Mouse (Mus musculus) midbrain, embryonic 14.5 days (tissue): ENCODE data around the gene Itsn2. TPM values are rescaled to one million over a fixed set of nuclear protein-coding genes. Genes with fewer than 3 reads are reported as not detected.
A peak's percentile ranks its signal among the peaks of the same experiment; 100 is the strongest.

Source experiments
- ATAC-seq: fragments of 200-750 bp; cut with Nextera tagmentation; 2 replicates; pipeline ENCODE4 v1.8.0; 2017; ENCODE audit warnings: moderate number of reproducible peaks, moderate library complexity; ENCODE audit not compliant: low FRiP score, low TSS enrichment
- DNase-seq: peaks from one replicate; pipeline ENCODE4 v3.0.0-alpha.2; 2015
- H3K27ac ChIP-seq: fragments of 300-500 bp; sonication (generic); replicated peaks from 2 replicates; pipeline ENCODE4 v1.5.1; 2014; ENCODE audit warnings: mild to moderate bottlenecking, low read depth, low read length, moderate library complexity
- H3K27me3 ChIP-seq: fragments of 300-500 bp; sonication (generic); 2 replicates; pipeline ENCODE4 v1.6.1; 2014; ENCODE audit warnings: low read length, control low read depth, mixed read lengths; ENCODE audit not compliant: control insufficient read depth, insufficient read depth
- H3K36me3 ChIP-seq: fragments of 300-500 bp; sonication (generic); 2 replicates; pipeline ENCODE4 v1.6.1; 2014; ENCODE audit warnings: low read length, control low read depth; ENCODE audit not compliant: control insufficient read depth, insufficient read depth
- H3K4me1 ChIP-seq: fragments of 300-500 bp; sonication (generic); 2 replicates; pipeline ENCODE4 v1.6.1; 2014; ENCODE audit warnings: mild to moderate bottlenecking, antibody characterized with exemption, low read length, control low read depth; ENCODE audit not compliant: control insufficient read depth, insufficient read depth
- H3K4me2 ChIP-seq: fragments of 300-500 bp; sonication (generic); 2 replicates; pipeline ENCODE4 v1.6.1; 2014; ENCODE audit warnings: mild to moderate bottlenecking, low read length, moderate library complexity
- H3K4me3 ChIP-seq: fragments of 300-500 bp; sonication (generic); replicated peaks from 2 replicates; pipeline ENCODE4 v1.5.1; 2014; ENCODE audit warnings: low read depth, low read length
- H3K9ac ChIP-seq: fragments of 300-500 bp; sonication (generic); replicated peaks from 2 replicates; pipeline ENCODE4 v1.6.1; 2014; ENCODE audit warnings: mild to moderate bottlenecking, low read length, moderate library complexity
- H3K9me3 ChIP-seq: fragments of 300-500 bp; sonication (generic); 2 replicates; pipeline ENCODE4 v1.6.1; 2016; ENCODE audit warnings: low read length, control low read depth, mixed read lengths; ENCODE audit not compliant: control insufficient read depth
- WGBS: fragments of 180-500 bp; shearing (Covaris S2); extraction: QIAGEN DNeasy Blood & Tissue Kit; methylation state at CpG from one replicate; pipeline ENCODE4 v1.1.7; 2014; 5-methylcytosine and 5-hydroxymethylcytosine counted together
- polyA plus RNA-seq: library from polyadenylated mRNA; unstranded; fragments of >200 nt; fragmentation: Nextera tagmentation; extraction: Ambion mirVana; gene quantifications from 2 replicates; pipeline ENCODE4 v1.2.1, GENCODE M21; 2014

Itsn2 gene
- polyA plus RNA-seq, 1 experiment from 2014 or later, result 21.2 TPM

- ATAC-seq (no peak), DNase-seq (no peak)
- 91% methylated on average over 4 of the region's 4 CpGs for WGBS
- Histone ChIP-seq H3K4me2 (no peak overlapping the region), H3K9me3 (no peaks in the 10 kb centered on the region), H3K4me1 (no peaks in the 10 kb centered on the region), H3K27ac (no peak overlapping the region), H3K27me3 (no peaks in the 10 kb centered on the region), H3K4me3 (no peak overlapping the region), H3K9ac (no peak overlapping the region), H3K36me3 (peaks cover 30% of the 10 kb centered on the region)
These were observed 115.9 kb downstream of the Itsn2 start for GRCm38 (mm10) chr12:4708296-4708695.

DNA sequence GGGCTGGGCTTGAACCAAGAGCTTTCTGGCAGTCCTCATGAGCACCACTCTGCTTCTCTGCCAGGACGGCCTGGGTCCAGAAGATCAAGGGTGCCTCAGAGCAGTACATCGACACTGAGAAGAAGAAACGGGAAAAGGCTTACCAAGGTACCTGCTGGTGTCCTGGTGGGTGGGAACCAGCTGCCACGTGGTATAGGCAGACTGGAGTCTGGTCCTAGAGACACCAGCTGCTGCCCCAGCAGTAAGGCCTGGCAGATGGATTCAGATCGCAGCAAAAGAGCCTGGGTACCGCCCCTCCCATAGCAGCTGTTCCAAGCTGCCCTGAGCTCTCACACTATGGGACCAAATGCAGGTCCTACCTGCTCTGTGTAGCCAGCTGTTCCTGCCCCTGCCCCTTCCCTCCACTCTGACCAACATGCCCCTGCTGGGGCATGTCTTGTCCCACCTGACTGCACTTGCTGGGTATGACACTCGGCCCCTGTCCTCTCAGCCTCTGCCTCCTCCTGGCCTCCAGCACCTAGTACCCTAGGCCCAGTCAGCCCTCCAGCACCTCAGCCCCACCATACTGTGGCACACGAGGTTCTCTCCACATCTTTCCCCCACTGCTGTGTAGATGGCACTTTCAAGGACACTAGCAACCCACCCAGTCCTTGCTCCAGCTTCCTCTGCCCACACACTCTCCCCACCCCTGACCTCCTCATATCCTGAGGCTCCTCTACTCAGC is 116.6 kb downstream of the Itsn2 start:
- H3K4me2 ChIP-seq, result no peak overlapping the region
- no peaks in the 10 kb centered on the region for H3K9me3 ChIP-seq
- ATAC-seq (peak; percentile 31; the same call in 1 of the 2 replicates), DNase-seq (no peak)
- WGBS, result 75% methylated on average over 8 of the region's 8 CpGs
- H3K27me3 ChIP-seq, result no peaks in the 10 kb centered on the region
- H3K27ac ChIP-seq, result no peak overlapping the region
- no peak overlapping the region for H3K4me3 ChIP-seq
- H3K9ac ChIP-seq, result no peak overlapping the region
- H3K4me1 ChIP-seq, result no peaks in the 10 kb centered on the region
- peaks cover 30% of the 10 kb centered on the region for H3K36me3 ChIP-seq

DNA sequence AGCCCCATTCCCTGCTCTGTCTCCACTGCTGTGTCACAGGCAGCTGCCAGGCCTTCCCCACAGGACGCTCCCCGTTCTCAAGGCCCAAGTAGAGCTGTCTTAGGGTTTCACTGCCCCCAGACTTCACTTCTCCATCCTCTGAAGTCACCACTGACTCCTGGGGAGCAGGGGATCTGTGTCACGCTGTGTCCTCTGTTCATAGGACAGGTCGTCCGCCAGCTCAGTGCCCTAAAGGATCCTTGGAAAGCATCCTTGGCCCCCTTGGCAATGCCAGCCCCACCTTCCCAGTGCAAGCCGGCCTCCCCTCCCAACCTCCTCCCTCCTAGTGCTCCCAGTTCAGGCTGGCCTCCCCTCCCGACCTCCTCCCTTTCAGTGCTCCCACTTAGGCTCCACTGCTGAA is 117.5 kb downstream of the Itsn2 start:
- no peak overlapping the region for H3K27ac ChIP-seq
- no peak for DNase-seq
- H3K9me3 ChIP-seq, result no peaks in the 10 kb centered on the region
- no peaks in the 10 kb centered on the region for H3K4me1 ChIP-seq
- no peak overlapping the region for H3K9ac ChIP-seq
- no peaks in the 10 kb centered on the region for H3K27me3 ChIP-seq
- 87% methylated on average over 7 of the region's 7 CpGs for WGBS
- H3K4me2 ChIP-seq, result no peak overlapping the region
- no peak overlapping the region for H3K4me3 ChIP-seq
- ATAC-seq, result no peak
- peaks cover 32% of the 10 kb centered on the region for H3K36me3 ChIP-seq

- 88% methylated on average over 4 of the region's 4 CpGs for WGBS
These were observed 120.9 kb downstream of the Itsn2 start for GRCm38 (mm10) chr12:4713361-4713760.

DNA sequence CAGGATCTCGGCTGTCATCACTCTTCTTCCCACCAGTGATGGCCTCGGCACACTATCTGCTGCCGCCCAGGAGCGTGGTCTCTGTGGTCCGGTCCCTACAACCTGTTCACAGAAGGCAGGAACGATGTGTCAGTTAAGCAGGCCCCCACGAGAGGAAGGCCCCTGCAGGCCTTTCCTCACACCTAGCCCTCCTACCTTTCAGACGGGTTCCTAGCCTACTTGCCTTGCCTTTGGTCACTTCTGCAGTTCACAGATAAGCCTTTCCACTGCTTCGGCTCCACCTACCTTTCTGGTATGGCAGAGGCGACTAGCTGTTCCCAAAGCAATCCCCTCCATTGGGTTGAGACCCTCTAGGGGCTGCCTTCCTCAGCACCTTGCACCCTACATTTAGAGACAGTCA is 123.2 kb downstream of the Itsn2 start:
- H3K4me1 ChIP-seq, result no peaks in the 10 kb centered on the region
- DNase-seq (no peak), ATAC-seq (no peak)
- no peak overlapping the region for H3K4me2 ChIP-seq
- WGBS, result 91% methylated on average over 10 of the region's 10 CpGs
- H3K9me3 ChIP-seq, result no peaks in the 10 kb centered on the region
- H3K4me3 ChIP-seq, result no peak overlapping the region
- H3K9ac ChIP-seq, result no peak overlapping the region
- no peak overlapping the region for H3K27ac ChIP-seq
- peaks cover 11% of the 10 kb centered on the region; the same call in 1 of the 2 replicates for H3K36me3 ChIP-seq
- H3K27me3 ChIP-seq, result no peaks in the 10 kb centered on the region

More at GRCm38 (mm10) chr12:4713361-4713760, 120.9 kb downstream of the Itsn2 start:
- no peaks in the 10 kb centered on the region for H3K9me3 ChIP-seq
- no peak for DNase-seq
- H3K4me1 ChIP-seq, result no peaks in the 10 kb centered on the region
- H3K27me3 ChIP-seq, result no peaks in the 10 kb centered on the region
- no peak overlapping the region for H3K27ac ChIP-seq
- peaks cover 18% of the 10 kb centered on the region for H3K36me3 ChIP-seq
- no peak for ATAC-seq
- no peak overlapping the region for H3K4me2 ChIP-seq
- no peak overlapping the region for H3K4me3 ChIP-seq
- no peak overlapping the region for H3K9ac ChIP-seq

DNA sequence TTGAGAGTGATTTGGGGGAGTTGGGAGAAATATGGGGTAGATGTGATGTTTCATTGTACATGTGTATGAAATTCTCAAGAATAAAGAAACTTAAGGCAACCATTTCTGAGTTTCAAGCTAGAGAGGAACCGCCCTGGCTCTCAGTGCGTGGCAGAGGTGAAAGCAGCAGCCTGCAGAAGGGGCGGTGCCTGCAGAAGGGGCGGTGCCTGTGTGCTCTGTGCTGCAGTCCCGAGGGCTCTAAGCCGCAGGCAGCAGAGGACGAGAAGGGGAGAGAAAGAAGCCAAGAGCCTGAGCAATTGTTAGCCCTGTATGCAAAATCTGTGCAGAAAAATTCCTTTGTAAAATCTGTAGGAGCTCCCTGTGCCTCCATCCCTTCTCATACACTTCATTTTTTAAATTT is 125.0 kb downstream of the Itsn2 start:
- Histone ChIP-seq H3K36me3 (peaks cover 8% of the 10 kb centered on the region; the same call in 1 of the 2 replicates), H3K27ac (no peak overlapping the region), H3K4me1 (no peaks in the 10 kb centered on the region), H3K9ac (no peak overlapping the region), H3K4me3 (no peak overlapping the region), H3K27me3 (no peaks in the 10 kb centered on the region), H3K9me3 (no peaks in the 10 kb centered on the region), H3K4me2 (no peak overlapping the region)
- ATAC-seq, result no peak
- WGBS, result 2% methylated on average over 7 of the region's 7 CpGs
- peak; percentile 38 for DNase-seq

DNA sequence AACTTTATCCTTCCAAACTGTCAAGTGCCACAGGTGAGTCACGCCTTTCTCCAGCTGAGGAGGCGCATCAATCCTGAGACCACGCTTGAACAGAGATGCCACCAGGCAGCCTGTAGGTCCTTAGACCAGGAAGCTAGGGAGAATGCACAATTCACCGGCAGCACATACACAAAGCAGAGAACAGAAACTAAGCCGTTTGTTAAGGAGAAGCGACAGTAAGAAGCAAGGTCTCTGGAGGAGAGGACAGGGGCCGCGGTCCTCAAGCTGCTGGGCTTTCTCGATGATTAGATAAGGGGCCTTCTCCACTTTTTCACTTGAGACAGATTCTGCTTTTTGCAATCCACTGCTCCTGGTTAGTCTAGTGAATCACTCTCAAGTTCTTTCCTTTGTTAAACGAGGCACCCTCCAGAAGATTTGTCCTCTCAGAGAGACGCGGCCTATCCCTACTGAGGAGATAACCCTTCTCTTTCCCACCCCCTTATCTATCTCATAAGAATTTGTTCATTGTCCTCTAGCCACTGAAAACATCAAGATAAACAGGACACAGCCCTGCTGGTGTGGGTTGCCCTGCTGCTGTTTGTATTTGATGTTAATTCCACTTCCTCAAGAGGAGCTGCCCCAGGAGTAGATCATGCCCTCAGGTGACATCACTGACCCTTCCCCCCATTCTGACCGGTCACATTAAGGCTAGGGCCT is 126.8 kb downstream of the Itsn2 start:
- H3K4me2 ChIP-seq, result no peak overlapping the region
- H3K4me3 ChIP-seq, result no peak overlapping the region
- H3K27me3 ChIP-seq, result no peaks in the 10 kb centered on the region
- DNase-seq (no peak), ATAC-seq (no peak)
- H3K9me3 ChIP-seq, result no peaks in the 10 kb centered on the region
- no peaks in the 10 kb centered on the region for H3K4me1 ChIP-seq
- no peak overlapping the region for H3K27ac ChIP-seq
- H3K9ac ChIP-seq, result no peak overlapping the region
- H3K36me3 ChIP-seq, result peaks cover 3% of the 10 kb centered on the region; the same call in 1 of the 2 replicates
- 87% methylated on average over 13 of the region's 13 CpGs for WGBS

DNA sequence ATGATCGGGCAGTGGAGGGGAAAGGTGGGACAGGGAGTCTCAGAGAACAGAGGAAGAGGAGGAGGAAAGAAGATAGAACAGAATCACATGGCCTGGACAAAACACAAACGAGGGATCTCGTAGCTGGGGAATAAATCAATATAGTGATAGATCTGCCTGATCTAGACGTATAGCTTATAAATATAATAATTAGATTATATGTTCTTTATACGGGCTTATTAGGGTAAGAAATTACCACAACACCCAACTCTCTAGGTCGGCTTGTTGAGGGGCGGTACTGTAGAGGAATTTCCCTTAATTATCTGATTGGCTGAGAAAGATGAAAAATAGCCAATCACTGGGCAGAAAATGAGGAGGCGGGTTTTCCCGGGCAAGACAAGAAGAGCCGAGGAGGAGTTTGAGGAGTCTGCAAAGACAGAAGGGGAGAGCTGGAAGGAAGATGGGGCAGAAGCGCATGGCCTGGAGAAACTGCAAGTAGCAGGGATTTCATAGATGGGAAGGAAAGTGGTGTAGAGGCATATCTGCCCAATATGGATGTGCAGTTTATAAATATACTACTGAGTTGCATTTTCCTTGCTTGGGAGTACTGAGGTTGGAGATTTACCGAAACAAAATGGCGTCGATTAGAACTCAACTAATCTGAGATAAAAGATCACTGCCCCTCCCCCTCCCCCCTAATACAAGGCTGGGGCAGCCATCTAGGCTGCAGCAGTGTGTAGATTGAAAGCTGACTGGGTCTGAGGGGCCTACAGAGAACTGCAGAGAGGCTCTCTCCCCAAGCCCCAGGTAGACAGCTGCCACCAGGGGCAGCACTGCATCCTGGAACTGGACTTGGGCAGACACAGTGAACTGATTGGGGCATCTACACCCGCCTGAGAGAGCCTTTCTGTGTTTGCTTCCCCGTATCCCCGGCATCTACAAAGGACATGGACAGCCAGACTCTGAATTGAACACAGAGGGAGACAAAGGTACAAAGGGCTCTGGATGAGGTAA is 127.6 kb downstream of the Itsn2 start:
- no peak overlapping the region for H3K9ac ChIP-seq
- no peak for DNase-seq
- 77% methylated on average over 17 of the region's 17 CpGs for WGBS

More for the DNA sequence above, 127.6 kb downstream of the Itsn2 start:
- no peaks in the 10 kb centered on the region for H3K9me3 ChIP-seq
- no peak overlapping the region for H3K4me3 ChIP-seq
- no peaks in the 10 kb centered on the region for H3K4me1 ChIP-seq
- no peaks in the 10 kb centered on the region for H3K27me3 ChIP-seq
- H3K4me2 ChIP-seq, result no peak overlapping the region
- no peaks in the 10 kb centered on the region for H3K36me3 ChIP-seq
- ATAC-seq, result no peak
- no peak overlapping the region for H3K27ac ChIP-seq
